Mouse (Mus musculus): Measurements from ENCODE around the gene 1700029J07Rik.

GRCm38 (mm10) chr8:46024392-46024791 is 49.3 kb upstream of the 1700029J07Rik start:
- no peak for TF ChIP-seq POLR2A (IDR thresholded peaks at IDR 0.05; ENCODE audit: control insufficient read depth, low read depth, low read length)
- no peak for TF ChIP-seq CTCF (IDR thresholded peaks at IDR 0.05; ENCODE audit: control insufficient read depth, insufficient read depth, insufficient replicate concordance, low read depth, low read length)
